Mouse (Mus musculus) spleen, adult 18-20 months (tissue): ENCODE results near the gene Ahnak.
"Not testable (repeated sequence)": the region's sequence is repeated elsewhere in the genome, so short reads cannot be mapped to it uniquely, and the experiment has no call there.

ENCODE experiments used
- DNase-seq, 2 experiments: peaks; one replicate each; pipeline ENCODE4 v3.0.0; 2022; ENCODE audit warnings: mixed read lengths in 2 of 2

Ahnak gene

GRCm38 (mm10) chr19:8989066-8989566, at the start of gene Ahnak:
TSS of gene Ahnak (plus strand) at chr19:8989284.
- DNase-seq: peak; percentile 39 to 55

GRCm38 (mm10) chr19:8940526-8941133, 48.5 kb upstream of the Ahnak start:
- no peak for DNase-seq

- no peak for DNase-seq
Observed at GRCm38 (mm10) chr19:8941136-8941514, 48.0 kb upstream of the Ahnak start.

- peak; percentile 95 to 96 for DNase-seq
Observed at GRCm38 (mm10) chr19:8941515-8942217, 47.4 kb upstream of the Ahnak start, which contains the start of gene Mta2. TSS of gene Mta2 (plus strand) at chr19:8941875.

GRCm38 (mm10) chr19:8942276-8942964, 46.7 kb upstream of the Ahnak start:
- no peak for DNase-seq

- DNase-seq: no peak
Observed at GRCm38 (mm10) chr19:8943047-8943446, 46.0 kb upstream of the Ahnak start.

GRCm38 (mm10) chr19:8944062-8944461, 45.0 kb upstream of the Ahnak start:
- DNase-seq: no peak

GRCm38 (mm10) chr19:8944750-8945149, 44.3 kb upstream of the Ahnak start:
- peak in 1 of 2 experiments; percentile 52 for DNase-seq

GRCm38 (mm10) chr19:8945251-8945650, 43.8 kb upstream of the Ahnak start:
- no peak for DNase-seq

GRCm38 (mm10) chr19:8946929-8947328, 42.2 kb upstream of the Ahnak start:
- DNase-seq: no peak

- DNase-seq: no peak
Observed at GRCm38 (mm10) chr19:8950190-8950589, 38.9 kb upstream of the Ahnak start.

- DNase-seq: no peak
Observed at GRCm38 (mm10) chr19:8952241-8952640, 36.8 kb upstream of the Ahnak start.

- peak; percentile 71 to 83 for DNase-seq
Observed at GRCm38 (mm10) chr19:8953135-8954039, 35.7 kb upstream of the Ahnak start, which contains the start of gene Tut1. TSS of gene Tut1 (plus strand) at chr19:8953847.

GRCm38 (mm10) chr19:8954171-8954570, 34.9 kb upstream of the Ahnak start:
- DNase-seq: no peak

- no peak for DNase-seq
Observed at GRCm38 (mm10) chr19:8962256-8962655, 26.8 kb upstream of the Ahnak start.

- DNase-seq: no peak
Observed at GRCm38 (mm10) chr19:8965075-8965474, 24.0 kb upstream of the Ahnak start.

GRCm38 (mm10) chr19:8965771-8966170, 23.3 kb upstream of the Ahnak start:
- DNase-seq: no peak

GRCm38 (mm10) chr19:8966198-8966589, 22.9 kb upstream of the Ahnak start:
- no peak for DNase-seq

- DNase-seq: peak; percentile 94 to 99
Observed at GRCm38 (mm10) chr19:8966590-8967372, 22.3 kb upstream of the Ahnak start, which contains the start of gene Eef1g. TSS of gene Eef1g (plus strand) at chr19:8967041.

- DNase-seq: no peak
Observed at GRCm38 (mm10) chr19:8967373-8967743, 21.7 kb upstream of the Ahnak start.

GRCm38 (mm10) chr19:8967893-8968292, 21.2 kb upstream of the Ahnak start:
- no peak for DNase-seq

GRCm38 (mm10) chr19:8972491-8972890, 16.6 kb upstream of the Ahnak start:
- DNase-seq: not testable (repeated sequence)
